Mouse (Mus musculus): ENCODE data around the gene Gkap1. TPM values are rescaled to one million over a fixed set of nuclear protein-coding genes. Genes with fewer than 3 reads are reported as not detected.

Gkap1 gene
- total and polyA plus RNA-seq, 3 experiments = 26.7 to 34.1 TPM; not detected in 1

Other genes starting within 250 kb of the Gkap1 start
- gene Klhl3, start 162.1 kb downstream of the Gkap1 start, total RNA-seq (2012; rRNA removed) = not detected in 2 replicates
- under 1 TPM in 1 of 2 experiments, not detected in 1; 0.01 TPM for gene Klhl3, start 162.1 kb downstream of the Gkap1 start, polyA plus RNA-seq (2012; ENCODE audit: insufficient read depth in 1 of 2, insufficient read length in 2 of 2, low read depth in 1 of 2, low replicate concordance in 2 of 2, missing spikeins in 1 of 2)
- gene Hnrnpa0, start 147.1 kb downstream of the Gkap1 start, total RNA-seq (2012; rRNA removed) = 163 and 165 TPM in 2 replicates
- gene Hnrnpa0, start 147.1 kb downstream of the Gkap1 start, polyA plus RNA-seq (2012; ENCODE audit: insufficient read depth in 1 of 2, insufficient read length in 2 of 2, low read depth in 1 of 2, low replicate concordance in 2 of 2, missing spikeins in 1 of 2) = 100 to 1,000 TPM; 209 to 381 TPM
- 26.0 and 29.5 TPM in 2 replicates for gene Idnk, start 118.0 kb downstream of the Gkap1 start, total RNA-seq (2012; rRNA removed)
- 10 to 100 TPM in 1 of 2 experiments, not detected in 1; 50.3 TPM for gene Idnk, start 118.0 kb downstream of the Gkap1 start, polyA plus RNA-seq (2012; ENCODE audit: insufficient read depth in 1 of 2, insufficient read length in 2 of 2, low read depth in 1 of 2, low replicate concordance in 2 of 2, missing spikeins in 1 of 2)
- gene Ubqln1, start 60.0 kb downstream of the Gkap1 start, total RNA-seq (2012; rRNA removed) = 68.6 and 77.2 TPM in 2 replicates
- 100 to 1,000 TPM in 1 of 2 experiments, not detected in 1; 146 TPM for gene Ubqln1, start 60.0 kb downstream of the Gkap1 start, polyA plus RNA-seq (2012; ENCODE audit: insufficient read depth in 1 of 2, insufficient read length in 2 of 2, low read depth in 1 of 2, low replicate concordance in 2 of 2, missing spikeins in 1 of 2)
- gene Kif27, start 83.4 kb upstream of the Gkap1 start, total RNA-seq (2012; rRNA removed) = 0.13 and 0.42 TPM in 2 replicates
- under 1 TPM in 1 of 2 experiments, not detected in 1; 0.13 TPM for gene Kif27, start 83.4 kb upstream of the Gkap1 start, polyA plus RNA-seq (2012; ENCODE audit: insufficient read depth in 1 of 2, insufficient read length in 2 of 2, low read depth in 1 of 2, low replicate concordance in 2 of 2, missing spikeins in 1 of 2)
- 0.08 and 0.10 TPM in 2 replicates for gene 2210016F16Rik, start 109.5 kb upstream of the Gkap1 start, total RNA-seq (2012; rRNA removed)
- gene 2210016F16Rik, start 109.5 kb upstream of the Gkap1 start, polyA plus RNA-seq (2012; ENCODE audit: insufficient read depth in 1 of 2, insufficient read length in 2 of 2, low read depth in 1 of 2, low replicate concordance in 2 of 2, missing spikeins in 1 of 2) = under 1 TPM in 1 of 2 experiments, not detected in 1; 0.22 TPM
- gene Rmi1, start 126.5 kb upstream of the Gkap1 start, total RNA-seq (2012; rRNA removed) = 13.9 and 15.5 TPM in 2 replicates
- 10 to 100 TPM in 1 of 2 experiments, not detected in 1; 21.4 TPM for gene Rmi1, start 126.5 kb upstream of the Gkap1 start, polyA plus RNA-seq (2012; ENCODE audit: insufficient read depth in 1 of 2, insufficient read length in 2 of 2, low read depth in 1 of 2, low replicate concordance in 2 of 2, missing spikeins in 1 of 2)
- 542 and 594 TPM in 2 replicates for gene Hnrnpk, start 127.6 kb upstream of the Gkap1 start, total RNA-seq (2012; rRNA removed)
- 1,000 to 10,000 TPM; 1,502 to 1,739 TPM for gene Hnrnpk, start 127.6 kb upstream of the Gkap1 start, polyA plus RNA-seq (2012; ENCODE audit: insufficient read depth in 1 of 2, insufficient read length in 2 of 2, low read depth in 1 of 2, low replicate concordance in 2 of 2, missing spikeins in 1 of 2)